Mouse (Mus musculus) MEL (cell line): ENCODE results near the gene Zeb2. TPM values are rescaled to one million over a fixed set of nuclear protein-coding genes. Genes with fewer than 3 reads are reported as not detected.

Experiments
- DNase-seq: peaks from one replicate; pipeline ENCODE4 v3.0.0; 2011; ENCODE audit warnings: low read depth, low spot score
- H3K27ac ChIP-seq: 2 replicates; pipeline ENCODE4 v1.5.1; 2012; ENCODE audit warnings: low read depth, mild to moderate bottlenecking, control low read depth, low read length, moderate library complexity; ENCODE audit not compliant: control insufficient read depth
- H3K27me3 ChIP-seq, 2 experiments: fragments of 150-350 bp in 1 of 2; sonication (generic) in 1 of 2; 2 replicates each; pipeline ENCODE4 v1.6.1; 2012; ENCODE audit warnings: low read length in 2 of 2, mild to moderate bottlenecking in 2 of 2, improper control_type of control experiment in 1 of 2, moderate library complexity in 1 of 2; ENCODE audit not compliant: insufficient read depth in 2 of 2, control insufficient read depth in 1 of 2
- H3K36me3 ChIP-seq, 2 experiments: 2 replicates each; pipeline ENCODE4 v1.6.1; 2012 to 2014; ENCODE audit warnings: low read length in 2 of 2, improper control_type of control experiment in 1 of 2, inconsistent platforms in 1 of 2, mild to moderate bottlenecking in 1 of 2; ENCODE audit not compliant: insufficient read depth in 2 of 2, control insufficient read depth in 1 of 2
- H3K4me1 ChIP-seq, 2 experiments: fragments of 150-350 bp in 1 of 2; sonication (generic) in 1 of 2; 2 replicates each; pipeline ENCODE4 v1.6.1; 2012; ENCODE audit warnings: low read length in 2 of 2, improper control_type of control experiment in 1 of 2, mild to moderate bottlenecking in 1 of 2; ENCODE audit not compliant: insufficient read depth in 2 of 2, control insufficient read depth in 1 of 2
- H3K4me3 ChIP-seq, 2 experiments: fragments of 150-350 bp in 1 of 2; sonication (generic) in 1 of 2; 2 replicates each; pipeline ENCODE4 v1.5.1; 2012; ENCODE audit warnings: low read depth in 2 of 2, low read length in 2 of 2, mild to moderate bottlenecking in 2 of 2, moderate library complexity in 2 of 2, control low read depth in 1 of 2, improper control_type of control experiment in 1 of 2; ENCODE audit not compliant: control insufficient read depth in 1 of 2, insufficient read depth in 1 of 2
- H3K79me2 ChIP-seq: 2 replicates; pipeline ENCODE4 v1.6.1; 2012; ENCODE audit warnings: mild to moderate bottlenecking, low read length, moderate library complexity; ENCODE audit not compliant: control insufficient read depth, poor library complexity, insufficient read depth
- H3K9ac ChIP-seq: 2 replicates; pipeline ENCODE4 v1.6.1; 2012; ENCODE audit warnings: low read depth, mild to moderate bottlenecking, control low read depth, low read length, moderate library complexity; ENCODE audit not compliant: control insufficient read depth, poor library complexity, severe bottlenecking
- H3K9me3 ChIP-seq: fragments of 150-350 bp; sonication (generic); replicated peaks from 2 replicates; pipeline ENCODE4 v1.6.1; 2012; ENCODE audit warnings: mild to moderate bottlenecking, low read length, improper control_type of control experiment, moderate library complexity; ENCODE audit not compliant: insufficient read depth
- BHLHE40 ChIP-seq: IDR thresholded peaks from 2 replicates; pipeline ENCODE4 v1.6.1; 2012; ENCODE audit warnings: low read depth, mild to moderate bottlenecking, inconsistent platforms, low read length, improper control_type of control experiment, borderline replicate concordance
- CHD1 ChIP-seq: IDR thresholded peaks from 2 replicates; pipeline ENCODE4 v1.6.1; 2012; ENCODE audit warnings: low read depth, mild to moderate bottlenecking, inconsistent platforms, low read length, improper control_type of control experiment
- CTCF ChIP-seq, 3 experiments: IDR thresholded peaks in 2 of 3; conservative IDR thresholded peaks in 1 of 3; 2 replicates each; pipeline ENCODE4 v1.5.1; 2011 to 2012; ENCODE audit warnings: low read length in 3 of 3, low read depth in 2 of 3, mild to moderate bottlenecking in 2 of 3, improper control_type of control experiment in 1 of 3, inconsistent platforms in 1 of 3, mixed read lengths in 1 of 3, moderate library complexity in 1 of 3; ENCODE audit not compliant: control insufficient read depth in 1 of 3, insufficient read depth in 1 of 3, poor library complexity in 1 of 3, severe bottlenecking in 1 of 3
- ELF1 ChIP-seq: IDR thresholded peaks from 2 replicates; pipeline ENCODE4 v1.6.1; 2014; ENCODE audit warnings: low read depth, mild to moderate bottlenecking, inconsistent platforms, low read length, improper control_type of control experiment, moderate library complexity
- GABPA ChIP-seq: IDR thresholded peaks from 2 replicates; pipeline ENCODE4 v1.6.1; 2012; ENCODE audit warnings: low read depth, mild to moderate bottlenecking, inconsistent platforms, low read length, improper control_type of control experiment, moderate library complexity
- GATA1 ChIP-seq: IDR thresholded peaks from 2 replicates; pipeline ENCODE4 v1.6.1; 2011; ENCODE audit warnings: low read depth, low read length, improper control_type of control experiment
- JUND ChIP-seq: IDR thresholded peaks from 2 replicates; pipeline ENCODE4 v1.6.1; 2011; ENCODE audit warnings: low read depth, mild to moderate bottlenecking, improper control_type of control experiment, low read length
- KAT2A ChIP-seq: conservative IDR thresholded peaks from 2 replicates; pipeline ENCODE4 v1.6.1; 2012; ENCODE audit warnings: low read depth, low read length, improper control_type of control experiment, inconsistent platforms
- MAFK ChIP-seq: IDR thresholded peaks from 2 replicates; pipeline ENCODE4 v1.6.1; 2011; ENCODE audit warnings: low read depth, mild to moderate bottlenecking, low read length, improper control_type of control experiment, borderline replicate concordance
- MXI1 ChIP-seq: IDR thresholded peaks from 2 replicates; pipeline ENCODE4 v1.6.1; 2011; ENCODE audit warnings: mild to moderate bottlenecking, low read depth, low read length, improper control_type of control experiment
- MYB ChIP-seq: IDR thresholded peaks from 2 replicates; pipeline ENCODE4 v1.6.1; 2011; ENCODE audit warnings: mild to moderate bottlenecking, low read depth, low read length, improper control_type of control experiment
- MYC ChIP-seq: IDR thresholded peaks from 2 replicates; pipeline ENCODE4 v1.6.1; 2011; ENCODE audit warnings: low read depth, mild to moderate bottlenecking, low read length, improper control_type of control experiment, moderate library complexity
- NELFE ChIP-seq: IDR thresholded peaks from 2 replicates; pipeline ENCODE4 v1.6.1; 2011; ENCODE audit warnings: low read depth, low read length, improper control_type of control experiment
- POLR2AphosphoS5 ChIP-seq: IDR thresholded peaks from 2 replicates; pipeline ENCODE4 v1.6.1; 2012; ENCODE audit warnings: low read depth, borderline replicate concordance, mild to moderate bottlenecking, inconsistent platforms, low read length, moderate library complexity, mixed read lengths
- RAD21 ChIP-seq: IDR thresholded peaks from 2 replicates; pipeline ENCODE4 v1.6.1; 2011; ENCODE audit warnings: mild to moderate bottlenecking, low read depth, low read length, improper control_type of control experiment
- RCOR1 ChIP-seq: IDR thresholded peaks from 2 replicates; pipeline ENCODE4 v1.6.1; 2012; ENCODE audit warnings: low read depth, mild to moderate bottlenecking, inconsistent platforms, low read length, improper control_type of control experiment
- SIN3A ChIP-seq: IDR thresholded peaks from 2 replicates; pipeline ENCODE4 v1.6.1; 2012; ENCODE audit warnings: low read length, improper control_type of control experiment, inconsistent platforms
- TCF12 ChIP-seq: IDR thresholded peaks from 2 replicates; pipeline ENCODE4 v1.6.1; 2014; ENCODE audit warnings: low read depth, mild to moderate bottlenecking, inconsistent platforms, low read length, improper control_type of control experiment, moderate library complexity
- UBTF ChIP-seq: IDR thresholded peaks from 2 replicates; pipeline ENCODE4 v1.6.1; 2012; ENCODE audit warnings: low read depth, mild to moderate bottlenecking, inconsistent platforms, low read length, improper control_type of control experiment, moderate library complexity, borderline replicate concordance; ENCODE audit not compliant: insufficient read depth
- USF2 ChIP-seq, 2 experiments: IDR thresholded peaks; 2 replicates each; pipeline ENCODE4 v1.6.1; 2011 to 2012; ENCODE audit warnings: improper control_type of control experiment in 2 of 2, low read length in 2 of 2, borderline replicate concordance in 1 of 2, inconsistent platforms in 1 of 2, low read depth in 1 of 2, mild to moderate bottlenecking in 1 of 2; ENCODE audit not compliant: insufficient read depth in 1 of 2
- ZC3H11A ChIP-seq: IDR thresholded peaks from 2 replicates; pipeline ENCODE4 v1.6.1; 2012; ENCODE audit warnings: low read depth, mild to moderate bottlenecking, inconsistent platforms, low read length, improper control_type of control experiment
- ZMIZ1 ChIP-seq: IDR thresholded peaks from 2 replicates; pipeline ENCODE4 v1.6.1; 2012; ENCODE audit warnings: low read depth, mild to moderate bottlenecking, inconsistent platforms, low read length, improper control_type of control experiment, moderate library complexity
- polyA plus RNA-seq, 2 experiments: library from polyadenylated mRNA; stranded (reverse) in 1 of 2; unstranded in 1 of 2; fragments of >175 nt in 1 of 2; fragments of >200 nt in 1 of 2; gene quantifications; 2 replicates each; pipeline versions ENCODE4 v1.2.1 to v1.2.4; 2012; ENCODE audit warnings: low replicate concordance in 2 of 2, low read depth in 1 of 2; ENCODE audit not compliant: insufficient read length in 2 of 2, insufficient read depth in 1 of 2, missing spikeins in 1 of 2
- total RNA-seq: library from RNA; depleted of rRNA; stranded (reverse); fragments of 300-350 nt; gene quantifications from 2 replicates; pipeline ENCODE4 v1.2.3, GENCODE M21; 2012

Zeb2 gene
- total and polyA plus RNA-seq, 3 experiments, result 12.8 to 12.9 TPM; not detected in 1

DNA sequence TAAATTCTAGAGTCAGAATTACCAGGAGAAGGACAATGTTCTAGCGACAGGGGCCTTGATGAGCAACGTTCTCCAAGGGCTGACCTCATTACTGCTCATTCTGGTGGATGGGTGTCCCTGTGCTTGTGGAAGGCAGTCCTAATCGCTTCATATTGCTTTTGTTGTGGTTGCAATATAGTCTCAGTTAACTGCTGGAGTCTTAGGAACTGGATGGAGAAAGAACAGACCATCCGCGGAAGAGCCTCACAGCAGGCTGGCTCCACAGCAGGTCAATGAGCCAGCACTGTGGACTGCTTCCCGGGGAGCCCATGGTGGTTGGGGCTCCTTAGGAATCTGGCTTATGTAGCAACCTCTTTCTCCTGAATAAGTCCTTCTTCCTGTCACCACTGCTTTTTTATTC is 12.4 kb upstream of the Zeb2 start:
- H3K36me3 ChIP-seq, result no peaks in the 10 kb centered on the region

GRCm38 (mm10) chr2:45128696-45129095 is 11.5 kb upstream of the Zeb2 start:
- TF ChIP-seq CTCF (IDR thresholded peaks at IDR 0.05 in 2 of 3, conservative IDR thresholded peaks at IDR 0.05 in 1 of 3; ENCODE audit: control insufficient read depth in 1 of 3, insufficient read depth in 1 of 3, low read depth in 2 of 3, low read length in 3 of 3, poor library complexity in 1 of 3, severe bottlenecking in 1 of 3) (no peak), BHLHE40 (no peak), USF2 (IDR thresholded peaks at IDR 0.05; ENCODE audit: borderline replicate concordance in 1 of 2, insufficient read depth in 1 of 2, low read depth in 1 of 2, low read length in 2 of 2) (no peak), JUND (no peak), CHD1 (no peak), KAT2A (no peak), MAFK (no peak), ZMIZ1 (no peak)
- Histone ChIP-seq H3K79me2 (no peaks in the 10 kb centered on the region), H3K4me3 (no peak overlapping the region), H3K9ac (no peak overlapping the region), H3K27ac (no peak overlapping the region), H3K36me3 (no peaks in the 10 kb centered on the region), H3K27me3 (no peaks in the 10 kb centered on the region), H3K4me1 (no peaks in the 10 kb centered on the region), H3K9me3 (no peaks in the 10 kb centered on the region)
- DNase-seq, result no peak

More for the DNA sequence above, 12.4 kb upstream of the Zeb2 start:
- no peak for DNase-seq
- Histone ChIP-seq H3K27ac (no peak overlapping the region), H3K4me3 (no peak overlapping the region), H3K4me1 (no peaks in the 10 kb centered on the region), H3K79me2 (no peaks in the 10 kb centered on the region), H3K27me3 (no peaks in the 10 kb centered on the region), H3K9me3 (no peaks in the 10 kb centered on the region), H3K9ac (no peak overlapping the region)
- TF ChIP-seq NELFE, result no peak
- TF ChIP-seq GATA1, result no peak
- TF ChIP-seq MXI1, result no peak
- no peak for TF ChIP-seq ELF1
- no peak for TF ChIP-seq SIN3A
- no peak for TF ChIP-seq RCOR1

DNA sequence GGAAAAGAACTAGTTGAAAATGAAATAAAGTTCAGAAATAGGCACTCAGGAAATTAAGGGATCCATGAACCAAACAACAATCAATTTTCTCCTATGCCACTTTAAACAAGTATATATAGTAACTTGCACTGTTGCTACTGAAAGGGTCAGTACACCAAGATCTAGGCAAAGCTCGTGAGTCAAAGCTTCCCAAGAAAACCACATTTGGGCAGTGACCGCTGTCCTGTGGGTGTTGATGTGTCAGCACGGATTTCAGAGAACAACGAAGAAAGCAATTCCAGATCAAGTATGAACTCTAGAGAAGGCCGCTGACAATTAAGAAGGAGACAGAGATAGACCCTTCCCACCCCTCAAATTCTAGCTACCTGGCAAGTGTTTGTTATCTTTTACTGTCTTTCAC is 9.2 kb upstream of the Zeb2 start:
- no peak for DNase-seq
- H3K27ac ChIP-seq, result no peak overlapping the region
- H3K27me3 ChIP-seq, result no peaks in the 10 kb centered on the region
- H3K79me2 ChIP-seq, result no peaks in the 10 kb centered on the region
- no peaks in the 10 kb centered on the region for H3K4me1 ChIP-seq
- no peaks in the 10 kb centered on the region for H3K9me3 ChIP-seq
- no peaks in the 10 kb centered on the region for H3K36me3 ChIP-seq
- TF ChIP-seq MYC (no peak), MYB (no peak), JUND (no peak), KAT2A (no peak), POLR2AphosphoS5 (no peak), BHLHE40 (no peak), UBTF (no peak), NELFE (no peak), MAFK (no peak), RCOR1 (no peak), GATA1 (no peak), ZC3H11A (no peak), GABPA (no peak), TCF12 (no peak), RAD21 (no peak), ZMIZ1 (no peak)
- no peak overlapping the region for H3K9ac ChIP-seq
- no peak overlapping the region for H3K4me3 ChIP-seq
